Mouse (Mus musculus): ENCODE measurements at regions not wholly inside any gene's neighbourhood (a gene's known extent, or its start where the extent isn't known, plus 50 kb on each side); places are given as distances from the start of the nearest gene placed in this dataset.
"Not testable (repeated sequence)": the region's sequence is repeated elsewhere in the genome, so short reads cannot be mapped to it uniquely, and the experiment has no call there.

- not testable (repeated sequence) for DNase-seq
These were observed 84.3 kb downstream of the 1810013L24Rik start for GRCm38 (mm10) chr16:8914183-8914582.

- DNase-seq: no peak
These were observed 86.2 kb downstream of the 1810013L24Rik start for GRCm38 (mm10) chr16:8916091-8916490.

- DNase-seq: no peak
These were observed 89.0 kb downstream of the 1810013L24Rik start for GRCm38 (mm10) chr16:8918741-8919535.

- peak; percentile 66 for DNase-seq
These were observed 94.8 kb downstream of the 1810013L24Rik start for GRCm38 (mm10) chr16:8924732-8925131.

GRCm38 (mm10) chr16:8931961-8932360 is 102.1 kb downstream of the 1810013L24Rik start:
- DNase-seq: no peak

- DNase-seq: no peak
These were observed 103.2 kb downstream of the 1810013L24Rik start for GRCm38 (mm10) chr16:8933121-8933520.

DNA sequence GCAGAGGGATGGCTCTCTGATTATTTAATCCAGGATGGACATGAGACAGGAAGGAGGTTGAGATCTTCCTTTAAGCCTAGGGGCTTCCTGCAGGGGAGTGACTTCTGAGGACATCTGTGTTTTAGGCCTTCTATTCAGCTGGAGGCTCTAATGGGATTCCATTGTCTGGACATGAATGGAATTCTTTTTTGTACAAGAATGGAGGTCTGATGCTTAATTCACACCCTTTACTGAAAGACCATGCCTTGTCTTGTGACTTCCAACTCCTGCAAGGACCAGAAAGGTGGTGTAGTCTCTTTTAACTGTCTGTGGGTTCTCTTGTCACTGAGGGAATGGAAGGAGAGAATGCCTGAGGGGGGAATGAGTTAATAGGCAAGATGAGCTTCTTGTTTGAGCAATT is 106.5 kb downstream of the 1810013L24Rik start:
- DNase-seq: no peak

- DNase-seq: peak; percentile 82
These were observed 108.6 kb downstream of the 1810013L24Rik start for GRCm38 (mm10) chr16:8938516-8938915.

- DNase-seq: no peak
These were observed 109.2 kb downstream of the 1810013L24Rik start for GRCm38 (mm10) chr16:8939136-8939535.

DNA sequence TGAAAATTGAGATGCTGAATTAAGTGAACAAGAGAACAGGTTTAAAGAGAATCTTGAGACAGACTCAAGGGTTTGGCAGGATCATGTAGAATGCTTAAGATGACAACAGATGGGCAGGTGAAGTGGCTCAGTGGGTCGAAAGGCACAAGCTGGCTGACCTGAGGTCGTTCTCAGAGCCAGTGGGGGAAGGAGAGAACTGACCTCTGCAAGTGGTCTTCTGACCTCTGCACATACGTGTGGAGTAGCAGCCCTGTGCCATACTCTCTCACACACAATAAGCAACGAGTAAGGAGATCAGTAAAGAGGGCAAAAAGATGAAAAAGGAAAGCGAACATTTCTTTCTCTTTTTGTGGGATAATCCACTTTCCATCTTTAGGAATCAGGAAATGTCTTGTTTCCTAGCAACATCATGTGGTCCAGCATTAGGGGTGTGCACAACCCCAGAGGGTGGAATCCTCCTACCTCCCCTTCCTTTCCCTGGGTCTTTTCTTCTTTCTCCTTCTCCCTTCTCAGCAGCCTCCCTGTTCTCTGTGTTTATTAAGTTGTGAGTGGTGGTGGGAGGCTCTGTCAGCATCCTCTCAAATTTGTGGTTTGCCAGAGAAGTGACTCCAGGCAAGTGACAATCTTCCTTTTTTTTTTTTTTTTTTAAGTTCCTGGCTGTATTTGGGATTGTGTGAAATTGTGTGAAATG is 114.7 kb downstream of the 1810013L24Rik start:
- no peak for DNase-seq

GRCm38 (mm10) chr16:8947846-8948245 is 117.9 kb downstream of the 1810013L24Rik start:
- DNase-seq: no peak

- no peak for DNase-seq
These were observed 121.4 kb downstream of the 1810013L24Rik start for GRCm38 (mm10) chr16:8951156-8951899.

- no peak for DNase-seq
These were observed 131.8 kb downstream of the 1810013L24Rik start for GRCm38 (mm10) chr16:8961739-8962138.

- no peak for DNase-seq
These were observed 163.8 kb downstream of the 1810013L24Rik start for GRCm38 (mm10) chr16:8993521-8994250.

DNA sequence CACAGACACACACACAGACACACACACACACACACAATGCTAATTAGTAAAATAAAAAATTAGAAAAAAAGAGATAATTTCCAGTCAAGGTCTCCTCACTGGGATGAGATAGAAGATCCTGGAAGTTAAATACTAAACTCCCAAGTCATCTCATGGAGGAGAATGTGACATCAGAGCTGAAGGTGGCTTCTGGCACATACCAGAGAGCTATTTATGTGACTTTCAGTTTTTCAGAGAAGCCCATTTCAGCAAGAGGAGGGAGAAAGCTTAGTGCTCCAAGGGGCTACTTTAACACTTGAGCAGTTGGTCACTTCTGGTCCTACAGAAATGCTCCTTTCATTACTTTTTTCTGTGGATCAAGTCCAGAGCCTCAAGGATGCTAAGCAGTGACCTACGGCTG is 164.6 kb downstream of the 1810013L24Rik start:
- DNase-seq: no peak

DNA sequence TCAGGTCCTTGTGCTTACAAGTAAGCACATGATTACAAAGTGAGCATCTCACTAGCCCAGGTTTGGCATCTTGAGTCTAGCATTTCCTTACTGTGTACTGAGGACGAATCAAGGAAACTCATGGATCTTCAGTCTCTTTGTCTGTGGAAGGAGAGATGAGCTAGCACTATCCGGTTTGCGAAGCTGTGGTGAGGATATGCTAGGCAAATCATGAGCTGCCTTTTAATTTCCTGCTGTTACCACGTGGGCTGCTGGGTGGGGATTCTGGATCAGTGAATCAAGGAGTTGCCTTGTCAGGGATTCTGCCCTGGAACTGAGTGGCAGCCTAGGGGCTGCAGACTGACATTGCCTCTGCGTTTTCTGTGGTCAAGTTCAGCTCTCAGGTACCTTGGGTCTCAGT is 167.3 kb downstream of the 1810013L24Rik start:
- no peak for DNase-seq

- no peak for DNase-seq
These were observed 174.1 kb downstream of the 1810013L24Rik start for GRCm38 (mm10) chr16:9004012-9004411.

DNA sequence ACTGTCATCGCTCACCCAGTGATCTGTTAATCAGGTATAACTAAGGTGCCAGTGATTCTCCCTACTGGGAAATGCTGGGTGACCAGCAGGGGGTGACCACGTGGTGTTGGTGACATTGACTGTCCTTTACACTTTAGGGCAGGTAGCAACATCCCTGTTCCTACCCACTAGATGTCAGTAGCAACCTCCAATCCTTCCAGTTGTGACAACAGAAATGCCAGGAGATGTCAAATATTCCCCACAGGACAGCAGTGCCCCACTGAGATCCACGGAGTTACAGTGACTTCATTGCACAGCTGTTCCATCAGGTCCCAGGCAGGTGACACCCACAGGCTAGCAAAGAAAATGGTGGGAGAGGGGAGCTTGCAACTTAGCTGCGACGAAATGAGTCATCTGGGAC is 176.0 kb downstream of the 1810013L24Rik start:
- DNase-seq: peak; percentile 7

- peak; percentile 85 for DNase-seq
These were observed 179.6 kb downstream of the 1810013L24Rik start for GRCm38 (mm10) chr16:9009361-9010083.

GRCm38 (mm10) chr16:9011077-9011476 is 181.2 kb downstream of the 1810013L24Rik start:
- DNase-seq: no peak

GRCm38 (mm10) chr16:9011691-9012090 is 181.8 kb downstream of the 1810013L24Rik start:
- DNase-seq: no peak
